Mouse (Mus musculus) E14TG2a.4 (cell line): ENCODE measurements around the gene Fth1.
A peak's percentile ranks its signal among the peaks of the same experiment; 100 is the strongest.

Source experiments
- H3K27me3 ChIP-seq: 2 replicates; pipeline ENCODE4 v1.6.1; 2014; ENCODE audit warnings: low read length, control low read depth; ENCODE audit not compliant: insufficient read depth
- H3K36me3 ChIP-seq: 2 replicates; pipeline ENCODE4 v1.6.1; 2014; ENCODE audit warnings: low read length, control low read depth; ENCODE audit not compliant: insufficient read depth
- H3K4me1 ChIP-seq: replicated peaks from 2 replicates; pipeline ENCODE4 v1.6.1; 2014; ENCODE audit warnings: low read depth, low read length, control low read depth
- H3K4me3 ChIP-seq: replicated peaks from 2 replicates; pipeline ENCODE4 v1.5.1; 2014; ENCODE audit warnings: mild to moderate bottlenecking, low read length
- H3K9me3 ChIP-seq: 2 replicates; pipeline ENCODE4 v1.6.1; 2014; ENCODE audit warnings: low read length, control low read depth
- CTCF ChIP-seq: conservative IDR thresholded peaks from 2 replicates; pipeline ENCODE4 v1.5.1; 2014; ENCODE audit warnings: low read length
- NANOG ChIP-seq: IDR thresholded peaks from 2 replicates; pipeline ENCODE4 v1.6.1; 2014; ENCODE audit warnings: borderline replicate concordance, low read length, mixed read lengths
- POU5F1 ChIP-seq: IDR thresholded peaks from 2 replicates; pipeline ENCODE4 v1.6.1; 2014; ENCODE audit warnings: low read length, borderline replicate concordance

Fth1 gene

GRCm38 (mm10) chr19:9985190-9985899 is 4.9 kb downstream of the Fth1 start:
- Histone ChIP-seq H3K27me3 (peaks cover 4% of the 10 kb centered on the region; the same call in 1 of the 2 replicates), H3K4me1 (peaks cover 52% of the 10 kb centered on the region), H3K9me3 (no peaks in the 10 kb centered on the region), H3K4me3 (no peak overlapping the region), H3K36me3 (peaks cover 32% of the 10 kb centered on the region)
- TF ChIP-seq POU5F1, result no peak
- no peak for TF ChIP-seq CTCF
- no peak for TF ChIP-seq NANOG

- no peaks in the 10 kb centered on the region for H3K9me3 ChIP-seq
- peaks cover 49% of the 10 kb centered on the region for H3K4me1 ChIP-seq
- peaks cover 32% of the 10 kb centered on the region for H3K36me3 ChIP-seq
- no peak for TF ChIP-seq NANOG
- TF ChIP-seq POU5F1, result no peak
- TF ChIP-seq CTCF, result no peak
- no peak overlapping the region for H3K4me3 ChIP-seq
- peaks cover 4% of the 10 kb centered on the region; the same call in 1 of the 2 replicates for H3K27me3 ChIP-seq
These were observed 5.6 kb downstream of the Fth1 start for GRCm38 (mm10) chr19:9985900-9986421.

GRCm38 (mm10) chr19:9987192-9987591 is 6.8 kb downstream of the Fth1 start:
- no peaks in the 10 kb centered on the region for H3K9me3 ChIP-seq
- TF ChIP-seq CTCF (no peak), POU5F1 (no peak), NANOG (no peak)
- H3K4me3 ChIP-seq, result no peak overlapping the region
- H3K36me3 ChIP-seq, result peaks cover 32% of the 10 kb centered on the region
- H3K4me1 ChIP-seq, result peaks cover 44% of the 10 kb centered on the region
- peaks cover 4% of the 10 kb centered on the region; the same call in 1 of the 2 replicates for H3K27me3 ChIP-seq

GRCm38 (mm10) chr19:9987593-9987992 is 7.2 kb downstream of the Fth1 start:
- H3K27me3 ChIP-seq, result peaks cover 7% of the 10 kb centered on the region; the same call in 1 of the 2 replicates
- no peak overlapping the region for H3K4me3 ChIP-seq
- H3K9me3 ChIP-seq, result no peaks in the 10 kb centered on the region
- peaks cover 32% of the 10 kb centered on the region for H3K36me3 ChIP-seq
- TF ChIP-seq NANOG, result no peak
- no peak for TF ChIP-seq CTCF
- no peak for TF ChIP-seq POU5F1
- peaks cover 47% of the 10 kb centered on the region for H3K4me1 ChIP-seq

GRCm38 (mm10) chr19:9989171-9989883 is 8.9 kb downstream of the Fth1 start:
- Histone ChIP-seq H3K4me1 (peaks cover 42% of the 10 kb centered on the region), H3K9me3 (no peaks in the 10 kb centered on the region), H3K27me3 (peaks cover 7% of the 10 kb centered on the region; the same call in 1 of the 2 replicates), H3K4me3 (no peak overlapping the region), H3K36me3 (peaks cover 20% of the 10 kb centered on the region)
- TF ChIP-seq CTCF (peak; percentile 58), POU5F1 (no peak)

- no peak overlapping the region for H3K4me3 ChIP-seq
- H3K36me3 ChIP-seq, result peaks cover 14% of the 10 kb centered on the region
- peaks cover 37% of the 10 kb centered on the region for H3K4me1 ChIP-seq
- no peak for TF ChIP-seq NANOG
- TF ChIP-seq POU5F1, result no peak
- TF ChIP-seq CTCF, result no peak
- H3K27me3 ChIP-seq, result peaks cover 7% of the 10 kb centered on the region; the same call in 1 of the 2 replicates
- no peaks in the 10 kb centered on the region for H3K9me3 ChIP-seq
These were observed 9.5 kb downstream of the Fth1 start for GRCm38 (mm10) chr19:9989884-9990256.

GRCm38 (mm10) chr19:9991304-9991703 is 10.9 kb downstream of the Fth1 start:
- Histone ChIP-seq H3K4me3 (no peak overlapping the region), H3K9me3 (no peaks in the 10 kb centered on the region), H3K27me3 (peaks cover 7% of the 10 kb centered on the region; the same call in 1 of the 2 replicates), H3K36me3 (0 out of 2 replicates have a peak, but pooled peaks cover under 1% of the 10 kb centered on the region), H3K4me1 (peaks cover 30% of the 10 kb centered on the region)
- peak; percentile 83 for TF ChIP-seq CTCF
- no peak for TF ChIP-seq POU5F1
